Mouse (Mus musculus): Measurements from ENCODE around the gene Aamp.

DNA sequence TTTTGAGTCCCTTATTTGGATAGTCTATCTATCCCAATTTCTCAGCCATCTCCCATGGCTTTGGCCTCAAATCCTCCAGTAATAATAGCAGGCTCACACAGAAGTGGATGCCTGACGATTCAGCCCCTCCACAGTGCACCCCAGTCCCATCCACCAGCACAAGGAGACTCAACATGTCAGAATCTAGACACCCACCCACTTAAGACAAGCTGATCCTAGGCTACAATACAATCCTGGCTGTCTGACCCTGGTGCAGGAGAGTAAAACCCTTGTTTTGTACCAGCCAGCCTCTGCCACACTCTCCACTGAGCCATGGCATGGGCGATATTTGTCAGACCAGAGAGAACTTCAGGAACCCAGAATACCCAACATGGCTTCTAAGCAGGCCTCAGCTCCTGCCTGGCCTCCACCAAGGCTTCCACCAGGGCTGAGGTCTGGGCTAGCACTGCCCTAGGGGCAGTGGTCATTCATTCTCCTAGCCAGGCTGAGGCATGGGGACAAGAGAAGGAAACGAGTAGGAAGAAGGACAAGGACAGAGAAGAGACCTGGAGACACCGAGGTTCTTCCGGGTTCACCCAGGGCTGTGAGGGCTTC is 13.7 kb upstream of the Aamp start:
- no peak for TF ChIP-seq POLR2A (IDR thresholded peaks at IDR 0.05; ENCODE audit: control insufficient read depth, extremely low read depth, insufficient read depth, low read length, poor library complexity)
- TF ChIP-seq CTCF (IDR thresholded peaks at IDR 0.05; ENCODE audit: borderline replicate concordance, control insufficient read depth, extremely low read depth, insufficient read depth, low read length, poor library complexity) = no peak

Data from thymus, adult 2 months (tissue).